Mouse (Mus musculus) mouse embryonic stem cell (cell line): ENCODE results near the gene Rrp15.

ENCODE experiments used
- in situ Hi-C, 2 experiments: fragments of 300-500 bp; cut with MboI; formaldehyde crosslinking; loops; 1 replicate in 1 of 2; 3 replicates in 1 of 2; pipeline ENCODE4 v1.14.3; 2019 to 2020; ENCODE audit warnings: low sequenced_read_pairs in 2 of 2, low pct_unique_long_range_greater_than_20kb in 1 of 2, mixed read lengths in 1 of 2; ENCODE audit not compliant: unreplicated experiment in 1 of 2

Gene Rrp15

DNA sequence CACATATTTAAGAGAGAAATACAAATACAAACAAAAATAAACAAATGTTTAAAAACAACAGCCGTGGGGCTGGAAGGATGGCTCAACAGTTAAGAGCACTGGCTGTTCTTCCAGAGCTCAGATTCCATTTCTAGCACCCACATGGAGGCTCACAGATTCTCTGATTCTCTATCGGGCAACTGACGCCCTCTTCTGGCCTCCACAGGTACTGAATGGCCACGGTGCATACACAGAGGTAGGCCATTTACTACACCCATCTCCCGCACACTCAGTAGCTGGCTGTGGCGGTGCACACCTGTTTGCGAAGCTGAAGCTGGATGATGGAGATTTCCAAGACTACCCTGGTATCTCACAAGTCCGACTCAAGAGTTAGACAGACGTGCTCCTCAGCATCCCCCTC, 29.4 kb downstream of the Rrp15 start:
- in situ Hi-C loops, result loop anchor here (5.0 to 25.0 kb wide), 3 partner anchors 267 to 482 kb away; no protein-coding TSS in a partner anchor

DNA sequence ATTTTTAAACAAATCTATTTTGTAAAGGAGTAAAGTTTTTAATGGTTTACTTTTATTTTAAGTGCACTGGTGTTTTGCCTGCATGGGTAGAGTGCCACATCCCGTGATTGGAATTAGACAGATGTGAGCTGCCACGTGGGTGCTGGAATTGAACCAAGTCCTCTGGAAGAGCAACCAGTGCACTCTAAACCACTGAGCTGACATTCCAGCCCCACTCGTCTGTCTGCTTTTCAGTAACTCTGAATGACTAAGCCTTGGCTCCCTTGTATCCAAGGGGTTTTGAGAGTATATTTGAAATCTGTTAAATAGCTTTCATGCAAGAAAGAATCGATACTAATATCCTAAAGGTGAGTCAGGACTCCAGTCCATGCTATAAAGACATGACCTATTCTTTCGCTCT, 30.3 kb downstream of the Rrp15 start:
- in situ Hi-C loops, result loop anchor here (5.0 to 25.0 kb wide), 3 partner anchors 267 to 482 kb away; no protein-coding TSS in a partner anchor

DNA sequence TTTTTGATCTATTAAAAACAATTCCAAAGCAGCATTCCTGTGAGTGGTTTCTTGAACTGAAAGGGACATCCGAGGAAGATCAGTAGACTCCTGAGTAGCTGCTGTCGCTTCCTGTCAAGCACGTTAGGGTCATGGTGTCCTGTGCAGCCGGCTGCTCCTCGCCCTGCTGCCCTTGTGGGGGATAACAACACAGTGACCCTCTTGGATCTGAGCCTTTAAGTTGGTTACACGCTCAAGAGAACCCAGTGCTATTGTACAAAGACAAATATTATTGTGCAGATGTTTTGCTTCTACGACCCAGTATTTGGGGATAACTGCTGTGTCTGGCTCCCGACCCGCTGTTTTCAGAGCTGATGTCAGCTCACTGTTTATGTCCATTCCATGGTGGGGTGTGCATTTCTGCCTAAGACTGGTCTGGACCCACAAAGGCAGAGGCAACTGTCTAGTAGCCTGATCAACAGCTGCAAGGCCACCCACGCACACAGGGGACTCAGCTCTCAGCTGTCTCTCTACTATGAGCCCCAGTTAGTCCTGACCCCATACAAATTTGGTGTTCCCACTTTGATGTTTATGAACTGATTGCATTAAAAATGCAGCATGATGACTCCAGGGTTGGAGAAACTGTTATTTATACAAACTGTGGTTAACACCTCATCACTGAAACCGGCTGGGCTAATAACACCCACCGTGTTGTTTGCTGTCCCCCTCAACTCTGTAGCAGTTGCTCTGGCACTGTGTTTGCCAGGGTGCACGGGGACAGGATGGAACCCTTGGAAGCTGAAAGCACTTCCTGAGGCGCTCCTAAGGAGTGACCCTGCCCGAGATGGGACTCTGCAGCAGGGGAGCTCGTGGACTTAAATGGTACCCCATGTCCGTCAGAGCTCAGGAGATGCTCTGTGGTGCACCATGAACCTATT, 33.9 kb downstream of the Rrp15 start:
- in situ Hi-C loops, result loop anchor here (5.0 to 25.0 kb wide), 3 partner anchors 263 to 478 kb away; no protein-coding TSS in a partner anchor

GRCm38 (mm10) chr1:186714215-186714614, 34.9 kb downstream of the Rrp15 start:
- in situ Hi-C loops, result loop anchor here (25.0 kb wide), 2 partner anchors 327 to 477 kb away; no protein-coding TSS in a partner anchor

DNA sequence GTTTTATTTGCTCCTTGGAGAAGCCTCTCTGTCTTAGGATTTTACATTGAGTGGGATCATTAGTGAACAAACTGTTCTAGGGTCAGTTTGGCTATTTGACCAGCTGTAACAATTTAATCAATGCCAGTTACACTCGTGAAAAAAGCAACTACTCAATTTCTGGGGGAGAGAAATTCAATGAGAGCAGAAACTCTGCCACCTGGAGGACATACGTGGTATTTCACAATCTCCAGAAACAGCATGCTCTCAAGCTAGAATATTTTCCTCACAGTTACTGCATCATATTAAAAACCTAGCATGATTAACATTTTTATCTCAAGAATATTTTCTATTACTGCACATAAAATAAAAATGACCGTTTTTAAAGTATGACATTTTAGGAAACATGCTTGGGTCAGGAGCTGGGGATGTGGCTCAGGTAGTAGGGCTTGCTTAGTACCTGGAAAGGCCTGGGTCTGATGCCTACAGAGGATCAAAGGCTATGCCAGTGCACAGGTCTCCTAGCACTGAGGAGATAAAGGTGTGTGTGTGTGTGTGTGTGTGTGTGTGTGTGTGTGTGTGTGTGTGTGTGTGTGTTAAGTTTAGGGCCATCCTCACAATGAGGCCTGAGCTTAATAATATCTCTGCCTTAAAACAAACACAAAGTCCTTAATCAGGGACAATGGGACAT, 36.2 kb downstream of the Rrp15 start:
- in situ Hi-C loops, result loop anchor here (25.0 kb wide), 2 partner anchors 326 to 476 kb away; no protein-coding TSS in a partner anchor

- in situ Hi-C loops, result loop anchor here (10.0 to 25.0 kb wide), 3 partner anchors 241 to 469 kb away; no protein-coding TSS in a partner anchor
These were observed 43.3 kb downstream of the Rrp15 start, which contains the start of gene Tgfb2 for GRCm38 (mm10) chr1:186705915-186706248. TSS of gene Tgfb2 (minus strand) at chr1:186705989.

DNA sequence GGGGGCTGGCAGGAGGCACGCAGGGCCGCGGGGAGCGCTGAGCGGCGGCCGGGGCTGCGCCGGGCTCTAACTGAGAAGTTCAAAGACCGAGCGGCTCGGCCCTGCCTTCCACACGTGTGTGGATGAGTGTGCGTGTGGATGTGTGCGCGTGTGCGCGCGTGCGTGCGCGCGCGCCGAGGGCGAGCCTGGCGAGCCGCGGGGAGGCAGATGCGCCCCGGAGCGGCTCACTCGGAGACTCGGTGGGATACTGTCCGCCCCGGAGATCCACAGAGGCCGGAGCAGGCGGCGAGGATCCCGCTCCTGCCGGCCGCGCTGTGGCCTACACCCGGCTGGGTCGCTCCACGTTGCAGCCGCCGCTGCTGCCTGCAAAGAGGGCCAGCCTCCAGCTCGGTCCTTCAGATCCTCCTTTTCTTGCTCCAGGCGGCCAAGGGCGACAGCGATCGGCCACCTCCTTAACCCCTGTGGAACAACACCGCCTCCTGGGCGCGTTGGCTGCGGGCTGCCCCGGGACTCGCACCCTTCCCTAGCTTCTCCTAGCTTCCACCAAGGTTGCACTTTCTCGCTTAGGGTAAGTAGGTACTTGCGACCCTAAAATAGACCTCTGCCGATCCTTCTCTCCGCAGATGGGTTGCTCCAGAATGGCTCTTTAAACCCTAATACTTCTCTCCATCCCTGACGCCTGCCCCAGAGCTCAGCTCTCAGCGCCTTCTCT, 43.8 kb downstream of the Rrp15 start:
- in situ Hi-C loops, result loop anchor here (10.0 to 25.0 kb wide), 3 partner anchors 241 to 468 kb away; no protein-coding TSS in a partner anchor

DNA sequence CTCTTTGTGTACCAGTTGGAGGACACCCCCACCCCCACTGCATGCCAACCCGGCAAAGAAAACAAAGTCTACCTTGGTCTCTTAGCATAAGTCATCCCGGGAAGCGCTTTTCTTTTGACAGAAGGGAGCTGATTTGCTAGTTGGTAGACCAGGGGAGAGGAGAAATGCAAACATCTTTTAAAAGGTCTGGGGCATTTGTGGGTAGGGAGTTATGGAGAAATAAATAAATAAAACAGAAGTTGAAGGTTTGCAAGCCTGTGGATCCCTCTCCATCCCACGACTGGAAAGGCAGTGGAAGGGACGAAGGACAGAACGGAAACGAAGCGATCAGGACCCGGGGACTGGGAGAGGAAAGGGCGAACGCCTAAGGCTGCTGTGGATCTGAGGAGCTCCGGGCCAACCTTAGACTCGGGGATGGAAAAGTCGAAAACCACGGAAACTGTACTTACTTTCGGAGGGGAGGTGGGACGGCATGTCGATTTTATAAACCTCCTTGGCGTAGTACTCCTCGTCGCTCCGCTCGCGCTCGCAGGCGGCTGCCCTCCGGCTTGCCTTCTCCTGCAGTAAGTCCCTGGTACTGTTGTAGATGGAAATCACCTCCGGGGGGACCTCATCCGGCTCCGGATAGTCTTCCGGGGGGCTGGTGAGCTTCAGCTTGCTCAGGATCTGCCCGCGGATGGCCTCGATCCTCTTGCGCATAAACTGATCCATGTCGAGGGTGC, 45.0 kb downstream of the Rrp15 start:
- in situ Hi-C loops, result loop anchor here (10.0 to 25.0 kb wide), 3 partner anchors 239 to 467 kb away; no protein-coding TSS in a partner anchor

- in situ Hi-C loops, result loop anchor here (10.0 to 25.0 kb wide), 3 partner anchors 239 to 466 kb away; no protein-coding TSS in a partner anchor
These were observed 45.7 kb downstream of the Rrp15 start for GRCm38 (mm10) chr1:186703256-186703979.

- in situ Hi-C loops, result loop anchor here (10.0 to 25.0 kb wide), 3 partner anchors 238 to 465 kb away; no protein-coding TSS in a partner anchor
These were observed 46.5 kb downstream of the Rrp15 start for GRCm38 (mm10) chr1:186702391-186703255.

DNA sequence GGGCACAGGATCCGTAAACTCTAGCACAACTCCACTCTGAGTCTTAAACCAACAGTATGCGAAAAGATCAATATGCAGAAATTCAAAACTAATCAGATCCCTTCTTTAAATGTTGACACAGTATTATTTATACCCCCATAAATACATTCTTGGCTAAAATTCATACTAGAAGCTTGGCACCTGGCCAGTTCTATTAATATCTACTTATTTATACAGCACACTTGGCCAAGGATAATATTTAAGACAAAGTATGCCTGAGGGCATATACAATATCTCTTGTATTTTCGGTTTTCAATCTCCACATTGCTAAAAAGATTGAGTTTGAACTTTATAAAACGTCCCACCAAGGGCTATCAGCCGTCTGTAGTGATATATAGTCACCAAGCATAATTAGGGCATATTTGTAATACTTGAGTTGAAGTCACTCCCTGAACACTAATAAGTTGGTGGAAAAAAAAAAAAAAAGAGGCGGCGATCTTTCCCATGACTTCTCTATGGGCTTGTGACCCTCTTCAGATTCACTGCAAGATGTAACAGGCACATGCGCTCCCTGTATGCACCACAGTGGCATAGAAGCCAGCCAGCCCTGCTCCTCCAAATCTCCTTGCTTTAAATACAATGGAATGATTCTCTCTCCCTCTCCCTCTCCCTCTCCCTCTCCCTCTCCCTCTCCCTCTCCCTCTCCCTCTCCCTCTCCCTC, 47.8 kb downstream of the Rrp15 start:
- in situ Hi-C loops, result loop anchor here (10.0 to 25.0 kb wide), 3 partner anchors 237 to 464 kb away; no protein-coding TSS in a partner anchor

GRCm38 (mm10) chr1:186700496-186700895, 48.7 kb downstream of the Rrp15 start:
- in situ Hi-C loops, result loop anchor here (10.0 to 25.0 kb wide), 3 partner anchors 236 to 463 kb away; no protein-coding TSS in a partner anchor

GRCm38 (mm10) chr1:186698583-186699338, 50.4 kb downstream of the Rrp15 start:
- in situ Hi-C loops, result no loop called here

DNA sequence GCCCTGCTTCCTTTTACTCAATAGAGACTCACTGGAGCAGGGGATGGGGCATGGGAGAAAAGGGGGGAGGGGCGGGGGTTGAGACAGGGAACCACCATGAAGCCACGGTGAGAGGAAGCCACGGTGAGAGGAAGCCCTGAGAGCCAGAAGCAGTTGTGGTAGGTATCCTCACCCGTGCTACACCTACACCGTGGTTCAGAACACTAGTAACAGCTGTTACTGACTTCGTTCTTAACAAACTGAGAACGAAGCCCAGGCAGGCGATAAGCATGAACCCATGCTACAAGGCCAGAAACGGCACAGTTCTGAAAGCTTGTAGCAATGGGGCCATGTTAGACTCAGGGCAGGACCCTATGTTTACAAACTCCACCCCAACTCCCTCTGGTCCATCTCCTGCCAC, 52.9 kb downstream of the Rrp15 start:
- in situ Hi-C loops, result no loop called here

GRCm38 (mm10) chr1:186695361-186695760, 53.8 kb downstream of the Rrp15 start:
- in situ Hi-C loops, result no loop called here
